Mouse (Mus musculus) heart, embryonic 10.5 days (tissue): ENCODE measurements around the gene Ptprf. TPM values are rescaled to one million over a fixed set of nuclear protein-coding genes. Genes with fewer than 3 reads are reported as not detected.

Experiments used
- DNase-seq: peaks from one replicate; pipeline ENCODE4 v3.0.0-alpha.2; 2017; ENCODE audit warnings: low spot score
- H3K27ac ChIP-seq: fragments of 300-500 bp; sonication (generic); 2 replicates; pipeline ENCODE4 v1.5.1; 2016; ENCODE audit warnings: mild to moderate bottlenecking
- H3K27me3 ChIP-seq: fragments of 300-500 bp; sonication (generic); 2 replicates; pipeline ENCODE4 v1.6.1; 2016; ENCODE audit warnings: mild to moderate bottlenecking; ENCODE audit not compliant: poor library complexity, insufficient read depth, severe bottlenecking
- H3K36me3 ChIP-seq: fragments of 300-500 bp; sonication (generic); 2 replicates; pipeline ENCODE4 v1.6.1; 2016; ENCODE audit warnings: mild to moderate bottlenecking, moderate library complexity
- H3K4me1 ChIP-seq: fragments of 300-500 bp; sonication (generic); 2 replicates; pipeline ENCODE4 v1.6.1; 2016; ENCODE audit warnings: mild to moderate bottlenecking
- H3K4me3 ChIP-seq: fragments of 300-500 bp; sonication (generic); 2 replicates; pipeline ENCODE4 v1.5.1; 2016; ENCODE audit warnings: mild to moderate bottlenecking, moderate library complexity
- H3K9me3 ChIP-seq: fragments of 300-500 bp; sonication (generic); 2 replicates; pipeline ENCODE4 v1.6.1; 2016; ENCODE audit warnings: mild to moderate bottlenecking, moderate library complexity
- WGBS: fragments of 180-500 bp; shearing (Covaris S2); methylation state at CpG from one replicate; pipeline ENCODE4 v1.1.7; 2016; 5-methylcytosine and 5-hydroxymethylcytosine counted together
- polyA plus RNA-seq: library from polyadenylated mRNA; unstranded; fragments of >200 nt; fragmentation: Nextera tagmentation; extraction: Ambion mirVana; gene quantifications from 2 replicates; pipeline ENCODE4 v1.2.1, GENCODE M21; 2016

Ptprf gene
- polyA plus RNA-seq, 1 experiment from 2014 or later: 59.3 TPM

GRCm38 (mm10) chr4:118239960-118240689 is 51.1 kb downstream of the Ptprf start:
- WGBS: 88% methylated on average over 16 of the region's 16 CpGs
- H3K27ac ChIP-seq: no peak overlapping the region

GRCm38 (mm10) chr4:118238666-118239065 is 52.5 kb downstream of the Ptprf start:
- H3K9me3 ChIP-seq: no peaks in the 10 kb centered on the region
- DNase-seq: no peak
- H3K36me3 ChIP-seq: peaks cover 70% of the 10 kb centered on the region
- no peaks in the 10 kb centered on the region for H3K27me3 ChIP-seq
- no peak overlapping the region for H3K4me3 ChIP-seq
- H3K27ac ChIP-seq: no peak overlapping the region
- H3K4me1 ChIP-seq: peaks cover 26% of the 10 kb centered on the region
- WGBS: 89% methylated on average over 6 of the region's 6 CpGs

More at GRCm38 (mm10) chr4:118239960-118240689, 51.1 kb downstream of the Ptprf start:
- Histone ChIP-seq H3K4me1 (peaks cover 20% of the 10 kb centered on the region), H3K36me3 (peaks cover 70% of the 10 kb centered on the region), H3K9me3 (no peaks in the 10 kb centered on the region), H3K4me3 (no peak overlapping the region), H3K27me3 (no peaks in the 10 kb centered on the region)
- no peak for DNase-seq

- H3K36me3 ChIP-seq: peaks cover 75% of the 10 kb centered on the region
- H3K27me3 ChIP-seq: no peaks in the 10 kb centered on the region
- WGBS: 85% methylated on average over 9 of the region's 9 CpGs
- no peak overlapping the region for H3K4me3 ChIP-seq
- no peak for DNase-seq
- no peak overlapping the region for H3K27ac ChIP-seq
- no peaks in the 10 kb centered on the region for H3K9me3 ChIP-seq
- peaks cover 31% of the 10 kb centered on the region for H3K4me1 ChIP-seq
These were observed 54.3 kb downstream of the Ptprf start for GRCm38 (mm10) chr4:118236871-118237270.

GRCm38 (mm10) chr4:118234711-118235388 is 56.4 kb downstream of the Ptprf start:
- Histone ChIP-seq H3K27me3 (no peaks in the 10 kb centered on the region), H3K9me3 (no peaks in the 10 kb centered on the region), H3K36me3 (peaks cover 90% of the 10 kb centered on the region), H3K27ac (no peak overlapping the region), H3K4me3 (no peak overlapping the region), H3K4me1 (peaks cover 31% of the 10 kb centered on the region)
- 64% methylated on average over 11 of the region's 11 CpGs for WGBS
- no peak for DNase-seq

- Histone ChIP-seq H3K9me3 (no peaks in the 10 kb centered on the region), H3K27me3 (no peaks in the 10 kb centered on the region), H3K4me3 (no peak overlapping the region), H3K27ac (peak overlapping the region; percentile 38; the same call in 1 of the 2 replicates), H3K4me1 (peaks cover 31% of the 10 kb centered on the region), H3K36me3 (peaks cover 98% of the 10 kb centered on the region)
- 83% methylated on average over 2 of the region's 2 CpGs for WGBS
- no peak for DNase-seq
These were observed 57.3 kb downstream of the Ptprf start for GRCm38 (mm10) chr4:118233886-118234285.

- Histone ChIP-seq H3K4me1 (peaks cover 20% of the 10 kb centered on the region), H3K27ac (no peak overlapping the region), H3K36me3 (peaks cover 98% of the 10 kb centered on the region), H3K4me3 (no peak overlapping the region), H3K9me3 (no peaks in the 10 kb centered on the region), H3K27me3 (no peaks in the 10 kb centered on the region)
- WGBS: 89% methylated on average over 6 of the region's 6 CpGs
- DNase-seq: no peak
These were observed 59.3 kb downstream of the Ptprf start for GRCm38 (mm10) chr4:118231861-118232260.

GRCm38 (mm10) chr4:118229035-118229770 is 62.0 kb downstream of the Ptprf start:
- Histone ChIP-seq H3K4me3 (no peak overlapping the region), H3K27me3 (no peaks in the 10 kb centered on the region), H3K27ac (no peak overlapping the region), H3K9me3 (no peaks in the 10 kb centered on the region), H3K4me1 (peaks cover 11% of the 10 kb centered on the region), H3K36me3 (peaks cover 98% of the 10 kb centered on the region)
- no peak for DNase-seq
- 75% methylated on average over 6 of the region's 6 CpGs for WGBS

- Histone ChIP-seq H3K36me3 (peaks cover 99% of the 10 kb centered on the region), H3K4me1 (no peaks in the 10 kb centered on the region), H3K27ac (no peak overlapping the region), H3K9me3 (no peaks in the 10 kb centered on the region), H3K27me3 (no peaks in the 10 kb centered on the region), H3K4me3 (no peak overlapping the region)
- WGBS: 82% methylated on average over 12 of the region's 12 CpGs
- DNase-seq: no peak
These were observed 63.8 kb downstream of the Ptprf start for GRCm38 (mm10) chr4:118227398-118227797.

GRCm38 (mm10) chr4:118221261-118221660 is 69.9 kb downstream of the Ptprf start:
- 73% methylated on average over 7 of the region's 7 CpGs for WGBS
- Histone ChIP-seq H3K9me3 (no peaks in the 10 kb centered on the region), H3K4me3 (no peak overlapping the region), H3K36me3 (peaks cover 99% of the 10 kb centered on the region), H3K27me3 (no peaks in the 10 kb centered on the region), H3K4me1 (no peaks in the 10 kb centered on the region), H3K27ac (no peak overlapping the region)
- no peak for DNase-seq

- Histone ChIP-seq H3K27me3 (no peaks in the 10 kb centered on the region), H3K36me3 (peaks cover 99% of the 10 kb centered on the region), H3K4me3 (no peak overlapping the region), H3K27ac (no peak overlapping the region), H3K9me3 (no peaks in the 10 kb centered on the region), H3K4me1 (no peaks in the 10 kb centered on the region; the same call in 1 of the 2 replicates)
- WGBS: 83% methylated on average over 9 of the region's 9 CpGs
- DNase-seq: no peak
These were observed 70.4 kb downstream of the Ptprf start for GRCm38 (mm10) chr4:118220756-118221155.

GRCm38 (mm10) chr4:118219487-118219886 is 71.7 kb downstream of the Ptprf start:
- H3K4me1 ChIP-seq: no peaks in the 10 kb centered on the region; the same call in 1 of the 2 replicates
- H3K9me3 ChIP-seq: no peaks in the 10 kb centered on the region
- DNase-seq: no peak
- WGBS: 88% methylated on average over 6 of the region's 6 CpGs
- no peaks in the 10 kb centered on the region for H3K27me3 ChIP-seq
- H3K36me3 ChIP-seq: peaks cover 99% of the 10 kb centered on the region
- no peak overlapping the region for H3K4me3 ChIP-seq
- no peak overlapping the region for H3K27ac ChIP-seq

- Histone ChIP-seq H3K36me3 (peaks cover 99% of the 10 kb centered on the region), H3K27me3 (no peaks in the 10 kb centered on the region), H3K27ac (no peak overlapping the region)
These were observed 72.7 kb downstream of the Ptprf start for GRCm38 (mm10) chr4:118218521-118218920.

More at GRCm38 (mm10) chr4:118218521-118218920, 72.7 kb downstream of the Ptprf start:
- no peak for DNase-seq
- H3K4me1 ChIP-seq: no peaks in the 10 kb centered on the region; the same call in 1 of the 2 replicates
- no peaks in the 10 kb centered on the region for H3K9me3 ChIP-seq
- 83% methylated on average over 5 of the region's 5 CpGs for WGBS
- no peak overlapping the region for H3K4me3 ChIP-seq
